Mouse (Mus musculus) neural tube, postnatal 0 days (tissue): ENCODE measurements around the gene Slc6a13. TPM values are rescaled to one million over a fixed set of nuclear protein-coding genes. Genes with fewer than 3 reads are reported as not detected.

Experiments
- microRNA-seq: library from miRNA; unstranded; fragments of <30 nt; microRNA quantifications from one replicate; pipeline ENCODE4, GENCODE M21; 2016
- polyA plus RNA-seq: library from polyadenylated mRNA; unstranded; fragments of >200 nt; fragmentation: Nextera tagmentation; extraction: Ambion mirVana; gene quantifications from 2 replicates; pipeline ENCODE4 v1.2.1, GENCODE M21; 2015

Gene Slc6a13
- 52.4 and 68.5 TPM in 2 replicates for polyA plus RNA-seq

DNA sequence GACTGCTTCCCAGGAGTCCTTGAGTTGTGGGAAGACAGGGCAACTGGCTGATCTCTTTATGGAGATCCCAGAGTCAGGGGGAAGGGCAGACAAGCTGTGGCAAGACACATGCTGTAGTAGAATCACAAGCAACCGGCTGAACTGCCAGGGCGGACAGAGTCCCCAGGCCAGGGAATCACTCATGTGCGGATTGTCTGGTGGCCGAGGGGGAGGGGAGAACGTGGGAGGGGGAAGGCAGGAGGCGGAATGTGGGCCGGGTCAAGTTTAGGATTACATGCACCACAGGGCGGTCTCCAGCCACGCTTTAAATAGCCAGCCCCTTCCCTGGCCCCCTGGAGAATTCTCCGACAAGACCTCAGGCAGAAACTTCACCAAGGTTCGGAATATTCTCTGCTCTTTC is at the start of gene Slc6a13:
Gene Slc6a13, plus strand, starts transcription at position 274 of the 400 bp plus-strand sequence.

DNA sequence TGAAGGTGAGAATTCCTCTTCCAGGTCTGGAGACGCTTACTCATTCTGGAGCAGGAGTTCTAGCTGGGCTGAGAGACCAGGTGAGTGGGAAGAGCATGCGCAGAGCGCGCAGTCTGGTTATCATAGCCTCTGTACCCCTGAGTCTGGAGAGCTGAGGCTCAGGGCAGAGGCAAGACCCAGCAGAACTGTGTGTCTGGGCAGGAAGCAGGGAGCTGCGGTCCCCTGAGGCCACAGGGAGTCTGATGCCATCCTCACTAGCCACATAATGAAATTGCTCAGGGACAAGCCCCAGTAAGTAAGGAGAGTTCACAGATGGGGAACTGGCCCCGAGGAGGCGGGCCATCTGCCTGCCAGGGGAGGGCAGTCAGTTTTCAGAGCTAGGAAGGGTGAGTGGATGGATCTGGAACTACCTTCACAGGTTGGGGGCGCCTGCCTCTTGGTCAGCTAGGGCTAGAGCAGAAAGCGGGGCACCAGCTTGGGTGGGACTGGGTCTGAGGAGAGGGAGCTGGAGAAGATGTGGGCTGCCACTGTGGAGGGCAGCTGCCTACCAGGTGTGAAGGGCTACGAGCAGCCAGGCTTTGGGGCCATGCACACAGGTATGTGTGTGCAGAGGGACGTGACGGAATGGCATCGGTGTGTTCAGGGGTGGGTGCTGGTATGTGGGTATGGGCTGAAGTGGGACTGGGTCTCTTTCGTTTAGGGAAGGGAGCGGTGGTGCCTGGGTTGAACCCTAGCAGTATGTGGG is 43.2 kb downstream of the Slc6a13 start, which contains the start of gene Slc6a12:
Gene Slc6a12, plus strand, starts transcription at position 51 of the 745 bp plus-strand sequence.

Small RNAs within 50 kb of the gene (microRNA-seq; reads per million reads assigned to microRNA genes)
- gene Gm24855 = not detected

Other genes starting within 250 kb of the Slc6a13 start
- gene Mical3, start 169.2 kb upstream of the Slc6a13 start, polyA plus RNA-seq = 23.0 and 29.5 TPM in 2 replicates
- 10.5 and 12.0 TPM in 2 replicates for gene Pex26, start 116.6 kb upstream of the Slc6a13 start, polyA plus RNA-seq
- gene Tuba8, start 89.5 kb upstream of the Slc6a13 start, polyA plus RNA-seq = 1.8 and 2.4 TPM in 2 replicates
- gene Usp18, start 54.3 kb upstream of the Slc6a13 start, polyA plus RNA-seq = 3.8 and 4.0 TPM in 2 replicates
- gene Slc6a12, start 42.8 kb downstream of the Slc6a13 start, polyA plus RNA-seq = 1.9 and 4.5 TPM in 2 replicates
- gene Iqsec3, start 173.5 kb downstream of the Slc6a13 start, polyA plus RNA-seq = 18.2 and 21.0 TPM in 2 replicates